Mouse (Mus musculus): ENCODE data around the gene Cyb5r1. TPM values are rescaled to one million over a fixed set of nuclear protein-coding genes. Genes with fewer than 3 reads are reported as not detected.

Gene Cyb5r1
- polyA plus RNA-seq, 1 experiment from 2014 or later = 18.3 TPM

- 46% methylated on average over 2 of the region's 2 CpGs for WGBS (ENCODE audit: insufficient replicate concordance)
- H3K9me3 ChIP-seq (replicated peaks; ENCODE audit: control insufficient read depth, low read length) = peaks cover 5% of the 10 kb centered on the region
Observed at GRCm38 (mm10) chr1:134374124-134374523, 31.2 kb upstream of the Cyb5r1 start.

GRCm38 (mm10) chr1:134381051-134381450 lies 24.3 kb upstream of the Cyb5r1 start:
- no peak for ATAC-seq (ENCODE audit: low read depth)
- Histone ChIP-seq H3K9ac (ENCODE audit: low read depth, low read length) (no peak overlapping the region), H3K4me1 (ENCODE audit: control insufficient read depth, low read depth, low read length) (peaks cover 7% of the 10 kb centered on the region; the same call in 1 of the 2 replicates), H3K27me3 (ENCODE audit: control insufficient read depth, insufficient read depth, low read depth, low read length) (peaks cover 13% of the 10 kb centered on the region), H3K4me3 (ENCODE audit: low read depth, low read length) (no peak overlapping the region), H3K9me3 (replicated peaks; ENCODE audit: control insufficient read depth, low read length) (no peaks in the 10 kb centered on the region), H3K27ac (ENCODE audit: low read length) (no peak overlapping the region), H3K36me3 (ENCODE audit: control insufficient read depth, insufficient read depth) (no peaks in the 10 kb centered on the region), H3K4me2 (ENCODE audit: low read depth, low read length) (no peak overlapping the region)
- 57% methylated on average over 2 of the region's 2 CpGs for WGBS (ENCODE audit: insufficient replicate concordance)

More at GRCm38 (mm10) chr1:134374124-134374523, 31.2 kb upstream of the Cyb5r1 start:
- Histone ChIP-seq H3K36me3 (ENCODE audit: control insufficient read depth, insufficient read depth) (no peaks in the 10 kb centered on the region), H3K27ac (ENCODE audit: low read length) (no peak overlapping the region), H3K4me1 (ENCODE audit: control insufficient read depth, low read depth, low read length) (no peaks in the 10 kb centered on the region), H3K4me3 (ENCODE audit: low read depth, low read length) (no peak overlapping the region), H3K27me3 (ENCODE audit: control insufficient read depth, insufficient read depth, low read depth, low read length) (no peaks in the 10 kb centered on the region), H3K9ac (ENCODE audit: low read depth, low read length) (no peak overlapping the region), H3K4me2 (ENCODE audit: low read depth, low read length) (no peak overlapping the region)
- no peak for ATAC-seq (ENCODE audit: low read depth)

GRCm38 (mm10) chr1:134381795-134382625 lies 23.3 kb upstream of the Cyb5r1 start:
- peaks cover 13% of the 10 kb centered on the region for H3K27me3 ChIP-seq (ENCODE audit: control insufficient read depth, insufficient read depth, low read depth, low read length)
- WGBS (ENCODE audit: insufficient replicate concordance) = 4% methylated on average over 19 of the region's 19 CpGs
- ATAC-seq (ENCODE audit: low read depth) = no peak
- H3K36me3 ChIP-seq (ENCODE audit: control insufficient read depth, insufficient read depth) = no peaks in the 10 kb centered on the region
- H3K4me3 ChIP-seq (ENCODE audit: low read depth, low read length) = peak overlapping the region; percentile 25; the same call in 1 of the 2 replicates
- peak overlapping the region; percentile 30 for H3K4me2 ChIP-seq (ENCODE audit: low read depth, low read length)
- no peak overlapping the region for H3K27ac ChIP-seq (ENCODE audit: low read length)
- peaks cover 7% of the 10 kb centered on the region; the same call in 1 of the 2 replicates for H3K4me1 ChIP-seq (ENCODE audit: control insufficient read depth, low read depth, low read length)
- H3K9me3 ChIP-seq (replicated peaks; ENCODE audit: control insufficient read depth, low read length) = no peaks in the 10 kb centered on the region
- H3K9ac ChIP-seq (ENCODE audit: low read depth, low read length) = no peak overlapping the region

GRCm38 (mm10) chr1:134384581-134384980 lies 20.8 kb upstream of the Cyb5r1 start:
- Histone ChIP-seq H3K27ac (ENCODE audit: low read length) (no peak overlapping the region), H3K4me3 (ENCODE audit: low read depth, low read length) (no peak overlapping the region), H3K9ac (ENCODE audit: low read depth, low read length) (no peak overlapping the region), H3K9me3 (replicated peaks; ENCODE audit: control insufficient read depth, low read length) (no peaks in the 10 kb centered on the region), H3K4me2 (ENCODE audit: low read depth, low read length) (no peak overlapping the region), H3K36me3 (ENCODE audit: control insufficient read depth, insufficient read depth) (no peaks in the 10 kb centered on the region), H3K4me1 (ENCODE audit: control insufficient read depth, low read depth, low read length) (peaks cover 7% of the 10 kb centered on the region; the same call in 1 of the 2 replicates), H3K27me3 (ENCODE audit: control insufficient read depth, insufficient read depth, low read depth, low read length) (peaks cover 13% of the 10 kb centered on the region)
- ATAC-seq (ENCODE audit: low read depth) = no peak
- 65% methylated on average over 4 of the region's 4 CpGs for WGBS (ENCODE audit: insufficient replicate concordance)

GRCm38 (mm10) chr1:134385176-134385575 lies 20.2 kb upstream of the Cyb5r1 start:
- Histone ChIP-seq H3K27ac (ENCODE audit: low read length) (no peak overlapping the region), H3K9ac (ENCODE audit: low read depth, low read length) (no peak overlapping the region), H3K27me3 (ENCODE audit: control insufficient read depth, insufficient read depth, low read depth, low read length) (peaks cover 13% of the 10 kb centered on the region), H3K4me2 (ENCODE audit: low read depth, low read length) (no peak overlapping the region), H3K9me3 (replicated peaks; ENCODE audit: control insufficient read depth, low read length) (no peaks in the 10 kb centered on the region), H3K4me3 (ENCODE audit: low read depth, low read length) (no peak overlapping the region), H3K36me3 (ENCODE audit: control insufficient read depth, insufficient read depth) (no peaks in the 10 kb centered on the region), H3K4me1 (ENCODE audit: control insufficient read depth, low read depth, low read length) (peaks cover 7% of the 10 kb centered on the region; the same call in 1 of the 2 replicates)
- ATAC-seq (ENCODE audit: low read depth) = no peak

- no peak within 1 kb of the TSS for H3K4me3 ChIP-seq (ENCODE audit: low read depth, low read length)
- 79% methylated on average over 1 of the region's 1 CpGs for WGBS (ENCODE audit: insufficient replicate concordance)
- ATAC-seq (ENCODE audit: low read depth) = no peak
- H3K9ac ChIP-seq (ENCODE audit: low read depth, low read length) = no peak within 1 kb of the TSS
- H3K27ac ChIP-seq (ENCODE audit: low read length) = no peak within 1 kb of the TSS
- H3K27me3 ChIP-seq (ENCODE audit: control insufficient read depth, insufficient read depth, low read depth, low read length) = peaks cover 13% of the 10 kb centered on the region
- no peaks in the 10 kb centered on the region for H3K36me3 ChIP-seq (ENCODE audit: control insufficient read depth, insufficient read depth)
- H3K9me3 ChIP-seq (replicated peaks; ENCODE audit: control insufficient read depth, low read length) = no peaks in the 10 kb centered on the region
- H3K4me2 ChIP-seq (ENCODE audit: low read depth, low read length) = no peak within 1 kb of the TSS
- H3K4me1 ChIP-seq (ENCODE audit: control insufficient read depth, low read depth, low read length) = peaks cover 7% of the 10 kb centered on the region; the same call in 1 of the 2 replicates
Observed at GRCm38 (mm10) chr1:134385666-134386065, 19.7 kb upstream of the Cyb5r1 start, which contains the start of gene 4933406M09Rik. Gene 4933406M09Rik (plus strand): TSS chr1:134385940.

GRCm38 (mm10) chr1:134393827-134394226 lies 11.5 kb upstream of the Cyb5r1 start:
- no peak for ATAC-seq (ENCODE audit: low read depth)

GRCm38 (mm10) chr1:134398210-134398609 lies 7.1 kb upstream of the Cyb5r1 start:
- no peak for ATAC-seq (ENCODE audit: low read depth)
- Histone ChIP-seq H3K4me2 (ENCODE audit: low read depth, low read length) (no peak overlapping the region), H3K4me1 (ENCODE audit: control insufficient read depth, low read depth, low read length) (no peaks in the 10 kb centered on the region), H3K9me3 (replicated peaks; ENCODE audit: control insufficient read depth, low read length) (no peaks in the 10 kb centered on the region), H3K9ac (ENCODE audit: low read depth, low read length) (no peak overlapping the region), H3K27ac (ENCODE audit: low read length) (no peak overlapping the region), H3K36me3 (ENCODE audit: control insufficient read depth, insufficient read depth) (no peaks in the 10 kb centered on the region), H3K27me3 (ENCODE audit: control insufficient read depth, insufficient read depth, low read depth, low read length) (no peaks in the 10 kb centered on the region), H3K4me3 (ENCODE audit: low read depth, low read length) (no peak overlapping the region)
- WGBS (ENCODE audit: insufficient replicate concordance) = 77% methylated on average over 12 of the region's 12 CpGs

More at GRCm38 (mm10) chr1:134393827-134394226, 11.5 kb upstream of the Cyb5r1 start:
- Histone ChIP-seq H3K36me3 (ENCODE audit: control insufficient read depth, insufficient read depth) (no peaks in the 10 kb centered on the region), H3K27ac (ENCODE audit: low read length) (no peak overlapping the region), H3K4me2 (ENCODE audit: low read depth, low read length) (no peak overlapping the region), H3K4me1 (ENCODE audit: control insufficient read depth, low read depth, low read length) (no peaks in the 10 kb centered on the region), H3K27me3 (ENCODE audit: control insufficient read depth, insufficient read depth, low read depth, low read length) (no peaks in the 10 kb centered on the region), H3K4me3 (ENCODE audit: low read depth, low read length) (no peak overlapping the region), H3K9ac (ENCODE audit: low read depth, low read length) (no peak overlapping the region), H3K9me3 (replicated peaks; ENCODE audit: control insufficient read depth, low read length) (no peaks in the 10 kb centered on the region)
- 58% methylated on average over 5 of the region's 5 CpGs for WGBS (ENCODE audit: insufficient replicate concordance)

GRCm38 (mm10) chr1:134399735-134400134 lies 5.6 kb upstream of the Cyb5r1 start:
- Histone ChIP-seq H3K27ac (ENCODE audit: low read length) (no peak overlapping the region), H3K4me3 (ENCODE audit: low read depth, low read length) (no peak overlapping the region), H3K27me3 (ENCODE audit: control insufficient read depth, insufficient read depth, low read depth, low read length) (no peaks in the 10 kb centered on the region), H3K9ac (ENCODE audit: low read depth, low read length) (no peak overlapping the region), H3K4me1 (ENCODE audit: control insufficient read depth, low read depth, low read length) (no peaks in the 10 kb centered on the region), H3K36me3 (ENCODE audit: control insufficient read depth, insufficient read depth) (no peaks in the 10 kb centered on the region), H3K4me2 (ENCODE audit: low read depth, low read length) (no peak overlapping the region), H3K9me3 (replicated peaks; ENCODE audit: control insufficient read depth, low read length) (no peaks in the 10 kb centered on the region)
- no peak for ATAC-seq (ENCODE audit: low read depth)
- WGBS (ENCODE audit: insufficient replicate concordance) = 66% methylated on average over 5 of the region's 5 CpGs
